Mouse (Mus musculus) gastrocnemius, adult 8-10 months (tissue): Measurements from ENCODE around the gene Paqr5. TPM values are rescaled to one million over a fixed set of nuclear protein-coding genes. Genes with fewer than 3 reads are reported as not detected.

Experiments used
- DNase-seq, 2 experiments: peaks; one replicate each; pipeline ENCODE4 v3.0.0; 2022; ENCODE audit warnings: low spot score in 2 of 2
- total RNA-seq, 4 experiments: library from RNA; stranded (reverse); gene quantifications; 2 replicates each; pipeline ENCODE4 v1.2.4; 2022

Paqr5 gene
- not detected for total RNA-seq

GRCm38 (mm10) chr9:62026600-62026999, at the start of gene Paqr5:
Paqr5 (minus strand) TSS chr9:62026856.
- no peak for DNase-seq

GRCm38 (mm10) chr9:62062234-62062633, 35.6 kb upstream of the Paqr5 start:
- no peak for DNase-seq

- DNase-seq: no peak
Measured at GRCm38 (mm10) chr9:62060431-62060830, 33.8 kb upstream of the Paqr5 start.

GRCm38 (mm10) chr9:62059941-62060340, 33.3 kb upstream of the Paqr5 start:
- DNase-seq: no peak

- DNase-seq: no peak
Measured at GRCm38 (mm10) chr9:62057881-62058506, 31.3 kb upstream of the Paqr5 start.

- DNase-seq: no peak
Measured at GRCm38 (mm10) chr9:62056206-62056605, 29.6 kb upstream of the Paqr5 start.

- no peak for DNase-seq
Measured at GRCm38 (mm10) chr9:62050801-62051200, 24.1 kb upstream of the Paqr5 start.

- no peak for DNase-seq
Measured at GRCm38 (mm10) chr9:62049166-62049565, 22.5 kb upstream of the Paqr5 start.

GRCm38 (mm10) chr9:62042167-62042566, 15.5 kb upstream of the Paqr5 start:
- DNase-seq: no peak

GRCm38 (mm10) chr9:62040008-62040608, 13.5 kb upstream of the Paqr5 start:
- peak; percentile 68 to 69 for DNase-seq

GRCm38 (mm10) chr9:62035806-62036205, 9.2 kb upstream of the Paqr5 start:
- no peak for DNase-seq

GRCm38 (mm10) chr9:62032206-62032605, 5.5 kb upstream of the Paqr5 start:
- DNase-seq: no peak

- no peak for DNase-seq
Measured at GRCm38 (mm10) chr9:62028072-62028471, 1.4 kb upstream of the Paqr5 start.

GRCm38 (mm10) chr9:62025056-62025455, 1.6 kb downstream of the Paqr5 start:
- DNase-seq: no peak

GRCm38 (mm10) chr9:62023879-62024278, 2.8 kb downstream of the Paqr5 start:
- DNase-seq: no peak

- no peak for DNase-seq
Measured at GRCm38 (mm10) chr9:62022961-62023680, 3.5 kb downstream of the Paqr5 start.

- no peak for DNase-seq
Measured at GRCm38 (mm10) chr9:62021583-62022120, 5.0 kb downstream of the Paqr5 start.

- no peak for DNase-seq
Measured at GRCm38 (mm10) chr9:62020259-62020658, 6.4 kb downstream of the Paqr5 start.

GRCm38 (mm10) chr9:62018229-62019093, 8.2 kb downstream of the Paqr5 start:
- DNase-seq: no peak

GRCm38 (mm10) chr9:62017329-62017728, 9.3 kb downstream of the Paqr5 start:
- no peak for DNase-seq

GRCm38 (mm10) chr9:62015504-62015903, 11.2 kb downstream of the Paqr5 start:
- DNase-seq: no peak
